Mouse (Mus musculus): ENCODE results near the gene Stk11ip. TPM values are rescaled to one million over a fixed set of nuclear protein-coding genes. Genes with fewer than 3 reads are reported as not detected.
A peak's percentile ranks its signal among the peaks of the same experiment; 100 is the strongest.

Stk11ip gene
- polyA plus RNA-seq, 1 experiment: 29.3 TPM

GRCm38 (mm10) chr1:75565616-75566015 lies 44.3 kb downstream of the Stk11ip start:
- TF ChIP-seq POLR2A (IDR thresholded peaks at IDR 0.05; ENCODE audit: borderline replicate concordance, insufficient read depth, low read length) (no peak), CTCF (IDR thresholded peaks at IDR 0.05; ENCODE audit: borderline replicate concordance, insufficient read depth, low read depth, low read length) (no peak)
- DNase-seq: no peak

GRCm38 (mm10) chr1:75570403-75570802 lies 49.1 kb downstream of the Stk11ip start:
- no peak overlapping the region for H3K27ac ChIP-seq (ENCODE audit: insufficient read depth, low read length)
- no peak for DNase-seq
- H3K27me3 ChIP-seq (ENCODE audit: control insufficient read depth, insufficient read depth, low read length): no peaks in the 10 kb centered on the region
- no peak overlapping the region for H3K4me3 ChIP-seq (replicated peaks; ENCODE audit: insufficient read depth, low read depth, low read length)
- WGBS: 76% methylated on average over 6 of the region's 6 CpGs
- peaks cover 16% of the 10 kb centered on the region; the same call in 1 of the 2 replicates for H3K4me1 ChIP-seq (ENCODE audit: control insufficient read depth, insufficient read depth, low read length)
- TF ChIP-seq POLR2A (IDR thresholded peaks at IDR 0.05; ENCODE audit: borderline replicate concordance, insufficient read depth, low read length) (no peak), CTCF (IDR thresholded peaks at IDR 0.05; ENCODE audit: borderline replicate concordance, insufficient read depth, low read depth, low read length) (no peak)

More at GRCm38 (mm10) chr1:75565616-75566015, 44.3 kb downstream of the Stk11ip start:
- peaks cover 4% of the 10 kb centered on the region; the same call in 1 of the 2 replicates for H3K4me1 ChIP-seq (ENCODE audit: control insufficient read depth, insufficient read depth, low read length)
- no peaks in the 10 kb centered on the region for H3K27me3 ChIP-seq (ENCODE audit: control insufficient read depth, insufficient read depth, low read length)
- no peak overlapping the region for H3K4me3 ChIP-seq (replicated peaks; ENCODE audit: insufficient read depth, low read depth, low read length)
- no peak overlapping the region for H3K27ac ChIP-seq (ENCODE audit: insufficient read depth, low read length)
- WGBS: 76% methylated on average over 9 of the region's 9 CpGs

GRCm38 (mm10) chr1:75572776-75573175 lies 51.4 kb downstream of the Stk11ip start:
- peak; percentile 82 to 97 for DNase-seq
- H3K27me3 ChIP-seq (ENCODE audit: control insufficient read depth, insufficient read depth, low read length): no peaks in the 10 kb centered on the region
- TF ChIP-seq POLR2A (IDR thresholded peaks at IDR 0.05; ENCODE audit: borderline replicate concordance, insufficient read depth, low read length) (no peak), CTCF (IDR thresholded peaks at IDR 0.05; ENCODE audit: borderline replicate concordance, insufficient read depth, low read depth, low read length) (no peak)
- peaks cover 16% of the 10 kb centered on the region; the same call in 1 of the 2 replicates for H3K4me1 ChIP-seq (ENCODE audit: control insufficient read depth, insufficient read depth, low read length)
- no peak overlapping the region for H3K4me3 ChIP-seq (replicated peaks; ENCODE audit: insufficient read depth, low read depth, low read length)
- no peak overlapping the region; the same call in 1 of the 2 replicates for H3K27ac ChIP-seq (ENCODE audit: insufficient read depth, low read length)
- WGBS: 7% methylated on average over 6 of the region's 6 CpGs

GRCm38 (mm10) chr1:75573715-75574114 lies 52.4 kb downstream of the Stk11ip start:
- H3K4me3 ChIP-seq (replicated peaks; ENCODE audit: insufficient read depth, low read depth, low read length): no peak overlapping the region
- 93% methylated on average over 7 of the region's 7 CpGs for WGBS

GRCm38 (mm10) chr1:75574476-75575310 lies 53.4 kb downstream of the Stk11ip start:
- no peak overlapping the region for H3K27ac ChIP-seq (ENCODE audit: insufficient read depth, low read length)
- 55% methylated on average over 17 of the region's 17 CpGs for WGBS

More at GRCm38 (mm10) chr1:75573715-75574114, 52.4 kb downstream of the Stk11ip start:
- no peak for TF ChIP-seq POLR2A (IDR thresholded peaks at IDR 0.05; ENCODE audit: borderline replicate concordance, insufficient read depth, low read length)
- no peak for TF ChIP-seq CTCF (IDR thresholded peaks at IDR 0.05; ENCODE audit: borderline replicate concordance, insufficient read depth, low read depth, low read length)
- Histone ChIP-seq H3K27ac (ENCODE audit: insufficient read depth, low read length) (no peak overlapping the region), H3K4me1 (ENCODE audit: control insufficient read depth, insufficient read depth, low read length) (peaks cover 16% of the 10 kb centered on the region; the same call in 1 of the 2 replicates), H3K27me3 (ENCODE audit: control insufficient read depth, insufficient read depth, low read length) (no peaks in the 10 kb centered on the region)
- DNase-seq: no peak

GRCm38 (mm10) chr1:75581936-75582624 lies 60.8 kb downstream of the Stk11ip start:
- Histone ChIP-seq H3K4me1 (ENCODE audit: control insufficient read depth, insufficient read depth, low read length) (no peaks in the 10 kb centered on the region), H3K27me3 (ENCODE audit: control insufficient read depth, insufficient read depth, low read length) (no peaks in the 10 kb centered on the region), H3K27ac (ENCODE audit: insufficient read depth, low read length) (no peak overlapping the region), H3K4me3 (replicated peaks; ENCODE audit: insufficient read depth, low read depth, low read length) (no peak overlapping the region)
- WGBS: 71% methylated on average over 7 of the region's 7 CpGs
- TF ChIP-seq POLR2A (IDR thresholded peaks at IDR 0.05; ENCODE audit: borderline replicate concordance, insufficient read depth, low read length) (no peak), CTCF (IDR thresholded peaks at IDR 0.05; ENCODE audit: borderline replicate concordance, insufficient read depth, low read depth, low read length) (no peak)
- DNase-seq: no peak

More at GRCm38 (mm10) chr1:75574476-75575310, 53.4 kb downstream of the Stk11ip start:
- DNase-seq: peak; percentile 74 to 89
- TF ChIP-seq CTCF (IDR thresholded peaks at IDR 0.05; ENCODE audit: borderline replicate concordance, insufficient read depth, low read depth, low read length): no peak
- TF ChIP-seq POLR2A (IDR thresholded peaks at IDR 0.05; ENCODE audit: borderline replicate concordance, insufficient read depth, low read length): no peak
- peaks cover 16% of the 10 kb centered on the region; the same call in 1 of the 2 replicates for H3K4me1 ChIP-seq (ENCODE audit: control insufficient read depth, insufficient read depth, low read length)
- no peak overlapping the region for H3K4me3 ChIP-seq (replicated peaks; ENCODE audit: insufficient read depth, low read depth, low read length)
- no peaks in the 10 kb centered on the region for H3K27me3 ChIP-seq (ENCODE audit: control insufficient read depth, insufficient read depth, low read length)

- 83% methylated on average over 5 of the region's 5 CpGs for WGBS
- no peak for DNase-seq
- H3K4me3 ChIP-seq (replicated peaks; ENCODE audit: insufficient read depth, low read depth, low read length): no peak overlapping the region
- H3K27ac ChIP-seq (ENCODE audit: insufficient read depth, low read length): no peak overlapping the region
- no peaks in the 10 kb centered on the region for H3K27me3 ChIP-seq (ENCODE audit: control insufficient read depth, insufficient read depth, low read length)
- H3K4me1 ChIP-seq (ENCODE audit: control insufficient read depth, insufficient read depth, low read length): no peaks in the 10 kb centered on the region
- TF ChIP-seq CTCF (IDR thresholded peaks at IDR 0.05; ENCODE audit: borderline replicate concordance, insufficient read depth, low read depth, low read length) (no peak), POLR2A (IDR thresholded peaks at IDR 0.05; ENCODE audit: borderline replicate concordance, insufficient read depth, low read length) (no peak)
Measured at GRCm38 (mm10) chr1:75582625-75582956, 61.3 kb downstream of the Stk11ip start.
